Mouse (Mus musculus): ENCODE results near the gene Wars2. TPM values are rescaled to one million over a fixed set of nuclear protein-coding genes. Genes with fewer than 3 reads are reported as not detected.

Gene Wars2
- polyA plus RNA-seq, 1 experiment = 2.6 TPM

- H3K27me3 ChIP-seq (ENCODE audit: control insufficient read depth, insufficient read depth, low read length) = peaks cover 73% of the 10 kb centered on the region
Measured at GRCm38 (mm10) chr3:99256766-99257165, 115.9 kb downstream of the Wars2 start.

GRCm38 (mm10) chr3:99257586-99258577 lies 117.0 kb downstream of the Wars2 start:
- no peak for TF ChIP-seq CTCF (IDR thresholded peaks at IDR 0.05; ENCODE audit: extremely low read depth, insufficient read length, insufficient replicate concordance, low read depth, low read length)
- TF ChIP-seq POLR2A (IDR thresholded peaks at IDR 0.05; ENCODE audit: low read depth, low read length) = no peak
- Histone ChIP-seq H3K36me3 (ENCODE audit: control insufficient read depth, insufficient read depth, low read length) (no peaks in the 10 kb centered on the region), H3K4me1 (ENCODE audit: control insufficient read depth, insufficient read depth, insufficient read length, low read length) (peaks cover 3% of the 10 kb centered on the region), H3K4me3 (ENCODE audit: low read depth, low read length) (no peak overlapping the region), H3K27me3 (ENCODE audit: control insufficient read depth, insufficient read depth, low read length) (peaks cover 71% of the 10 kb centered on the region), H3K27ac (ENCODE audit: insufficient read depth, low read depth, low read length) (no peak overlapping the region)
- WGBS = 9% methylated on average over 29 of the region's 29 CpGs

More at GRCm38 (mm10) chr3:99256766-99257165, 115.9 kb downstream of the Wars2 start:
- 6% methylated on average over 20 of the region's 20 CpGs for WGBS
- Histone ChIP-seq H3K27ac (ENCODE audit: insufficient read depth, low read depth, low read length) (no peak overlapping the region), H3K4me3 (ENCODE audit: low read depth, low read length) (no peak overlapping the region), H3K36me3 (ENCODE audit: control insufficient read depth, insufficient read depth, low read length) (no peaks in the 10 kb centered on the region), H3K4me1 (ENCODE audit: control insufficient read depth, insufficient read depth, insufficient read length, low read length) (peaks cover 3% of the 10 kb centered on the region)
- TF ChIP-seq POLR2A (IDR thresholded peaks at IDR 0.05; ENCODE audit: low read depth, low read length) = no peak
- TF ChIP-seq CTCF (IDR thresholded peaks at IDR 0.05; ENCODE audit: extremely low read depth, insufficient read length, insufficient replicate concordance, low read depth, low read length) = no peak

GRCm38 (mm10) chr3:99259741-99260270 lies 118.9 kb downstream of the Wars2 start:
- Histone ChIP-seq H3K36me3 (ENCODE audit: control insufficient read depth, insufficient read depth, low read length) (no peaks in the 10 kb centered on the region), H3K27ac (ENCODE audit: insufficient read depth, low read depth, low read length) (no peak overlapping the region), H3K4me1 (ENCODE audit: control insufficient read depth, insufficient read depth, insufficient read length, low read length) (no peaks in the 10 kb centered on the region), H3K4me3 (ENCODE audit: low read depth, low read length) (no peak overlapping the region), H3K27me3 (ENCODE audit: control insufficient read depth, insufficient read depth, low read length) (peaks cover 54% of the 10 kb centered on the region)
- 15% methylated on average over 6 of the region's 6 CpGs for WGBS
- no peak for TF ChIP-seq POLR2A (IDR thresholded peaks at IDR 0.05; ENCODE audit: low read depth, low read length)
- TF ChIP-seq CTCF (IDR thresholded peaks at IDR 0.05; ENCODE audit: extremely low read depth, insufficient read length, insufficient replicate concordance, low read depth, low read length) = no peak

GRCm38 (mm10) chr3:99260395-99260794 lies 119.5 kb downstream of the Wars2 start:
- no peaks in the 10 kb centered on the region for H3K36me3 ChIP-seq (ENCODE audit: control insufficient read depth, insufficient read depth, low read length)
- peaks cover 52% of the 10 kb centered on the region for H3K27me3 ChIP-seq (ENCODE audit: control insufficient read depth, insufficient read depth, low read length)
- no peak overlapping the region for H3K27ac ChIP-seq (ENCODE audit: insufficient read depth, low read depth, low read length)
- no peak for TF ChIP-seq POLR2A (IDR thresholded peaks at IDR 0.05; ENCODE audit: low read depth, low read length)
- TF ChIP-seq CTCF (IDR thresholded peaks at IDR 0.05; ENCODE audit: extremely low read depth, insufficient read length, insufficient replicate concordance, low read depth, low read length) = no peak
- 47% methylated on average over 2 of the region's 2 CpGs for WGBS
- H3K4me3 ChIP-seq (ENCODE audit: low read depth, low read length) = no peak overlapping the region
- no peaks in the 10 kb centered on the region for H3K4me1 ChIP-seq (ENCODE audit: control insufficient read depth, insufficient read depth, insufficient read length, low read length)

- TF ChIP-seq CTCF (IDR thresholded peaks at IDR 0.05; ENCODE audit: extremely low read depth, insufficient read length, insufficient replicate concordance, low read depth, low read length) (no peak), POLR2A (IDR thresholded peaks at IDR 0.05; ENCODE audit: low read depth, low read length) (no peak)
- WGBS = 6% methylated on average over 18 of the region's 18 CpGs
- H3K36me3 ChIP-seq (ENCODE audit: control insufficient read depth, insufficient read depth, low read length) = no peaks in the 10 kb centered on the region
- no peak overlapping the region for H3K4me3 ChIP-seq (ENCODE audit: low read depth, low read length)
- no peak overlapping the region for H3K27ac ChIP-seq (ENCODE audit: insufficient read depth, low read depth, low read length)
- no peaks in the 10 kb centered on the region for H3K4me1 ChIP-seq (ENCODE audit: control insufficient read depth, insufficient read depth, insufficient read length, low read length)
- peaks cover 42% of the 10 kb centered on the region for H3K27me3 ChIP-seq (ENCODE audit: control insufficient read depth, insufficient read depth, low read length)
Measured at GRCm38 (mm10) chr3:99261371-99261791, 120.5 kb downstream of the Wars2 start.

- WGBS = 21% methylated on average over 2 of the region's 2 CpGs
- H3K36me3 ChIP-seq (ENCODE audit: control insufficient read depth, insufficient read depth, low read length) = no peaks in the 10 kb centered on the region
- TF ChIP-seq CTCF (IDR thresholded peaks at IDR 0.05; ENCODE audit: extremely low read depth, insufficient read length, insufficient replicate concordance, low read depth, low read length) (no peak), POLR2A (IDR thresholded peaks at IDR 0.05; ENCODE audit: low read depth, low read length) (no peak)
- no peaks in the 10 kb centered on the region for H3K4me1 ChIP-seq (ENCODE audit: control insufficient read depth, insufficient read depth, insufficient read length, low read length)
- no peak overlapping the region for H3K27ac ChIP-seq (ENCODE audit: insufficient read depth, low read depth, low read length)
- H3K27me3 ChIP-seq (ENCODE audit: control insufficient read depth, insufficient read depth, low read length) = peaks cover 36% of the 10 kb centered on the region
- no peak overlapping the region for H3K4me3 ChIP-seq (ENCODE audit: low read depth, low read length)
Measured at GRCm38 (mm10) chr3:99261986-99262385, 121.1 kb downstream of the Wars2 start.

- TF ChIP-seq CTCF (IDR thresholded peaks at IDR 0.05; ENCODE audit: extremely low read depth, insufficient read length, insufficient replicate concordance, low read depth, low read length) = no peak
- no peak for TF ChIP-seq POLR2A (IDR thresholded peaks at IDR 0.05; ENCODE audit: low read depth, low read length)
- H3K27me3 ChIP-seq (ENCODE audit: control insufficient read depth, insufficient read depth, low read length) = peaks cover 29% of the 10 kb centered on the region
Measured at GRCm38 (mm10) chr3:99263471-99263903, 122.6 kb downstream of the Wars2 start.

More at GRCm38 (mm10) chr3:99263471-99263903, 122.6 kb downstream of the Wars2 start:
- WGBS = 33% methylated on average over 9 of the region's 9 CpGs
- H3K4me1 ChIP-seq (ENCODE audit: control insufficient read depth, insufficient read depth, insufficient read length, low read length) = no peaks in the 10 kb centered on the region
- H3K4me3 ChIP-seq (ENCODE audit: low read depth, low read length) = no peak overlapping the region
- H3K27ac ChIP-seq (ENCODE audit: insufficient read depth, low read depth, low read length) = no peak overlapping the region
- H3K36me3 ChIP-seq (ENCODE audit: control insufficient read depth, insufficient read depth, low read length) = no peaks in the 10 kb centered on the region
